Mouse (Mus musculus): ENCODE data around the gene Morn4. TPM values are rescaled to one million over a fixed set of nuclear protein-coding genes. Genes with fewer than 3 reads are reported as not detected.

The Morn4 gene
- total RNA-seq, 1 experiment from 2014 or later = not detected

Other genes with a start within 250 kb of the Morn4 start
- gene Frat2, start 238.2 kb downstream of the Morn4 start, total RNA-seq (2017) = 14.4 to 39.3 TPM (median 21.5 TPM) in 3 replicates
- gene Rrp12, start 190.2 kb downstream of the Morn4 start, total RNA-seq (2017) = 5.1 to 7.7 TPM (median 7.6 TPM) in 3 replicates
- 117 to 136 TPM (median 120 TPM) in 3 replicates for gene Pgam1, start 174.4 kb downstream of the Morn4 start, total RNA-seq (2017)
- gene Exosc1, start 152.9 kb downstream of the Morn4 start, total RNA-seq (2017) = 28.8 to 32.4 TPM (median 31.4 TPM) in 3 replicates
- 15.5 to 26.4 TPM (median 23.1 TPM) in 3 replicates for gene Zdhhc16, start 152.9 kb downstream of the Morn4 start, total RNA-seq (2017)
- 18.6 to 55.2 TPM (median 41.6 TPM) in 3 replicates for gene Mms19, start 105.2 kb downstream of the Morn4 start, total RNA-seq (2017)
- 8.2 to 10.9 TPM (median 10.0 TPM) in 3 replicates for gene Ubtd1, start 104.6 kb downstream of the Morn4 start, total RNA-seq (2017)
- gene Ankrd2, start 50.4 kb downstream of the Morn4 start, total RNA-seq (2017) = not detected in 3 replicates
- gene Hoga1, start 40.7 kb downstream of the Morn4 start, total RNA-seq (2017) = not detected in 3 replicates
- gene 4933411K16Rik, start 34.1 kb downstream of the Morn4 start, total RNA-seq (2017) = 0.43 to 0.67 TPM in 2 of 3 replicates, not detected in the other
- gene Pi4k2a, start 4.1 kb upstream of the Morn4 start, total RNA-seq (2017) = 12.4 to 19.9 TPM (median 16.8 TPM) in 3 replicates
- gene Avpi1, start 42.7 kb upstream of the Morn4 start, total RNA-seq (2017) = 3.7 to 6.4 TPM (median 4.2 TPM) in 3 replicates
- 4.6 to 15.8 TPM (median 7.2 TPM) in 3 replicates for gene Marveld1, start 61.0 kb upstream of the Morn4 start, total RNA-seq (2017)
- gene Zfyve27, start 77.6 kb upstream of the Morn4 start, total RNA-seq (2017) = 43.3 to 59.7 TPM (median 44.3 TPM) in 3 replicates
- gene Sfrp5, start 115.9 kb upstream of the Morn4 start, total RNA-seq (2017) = not detected in 3 replicates
- not detected in 3 replicates for gene Golga7b, start 161.2 kb upstream of the Morn4 start, total RNA-seq (2017)